Mouse (Mus musculus) forebrain, embryonic 14.5 days (tissue): Measurements from ENCODE around the gene Abca7. TPM values are rescaled to one million over a fixed set of nuclear protein-coding genes. Genes with fewer than 3 reads are reported as not detected.

ENCODE experiments used
- ATAC-seq: fragments of 200-750 bp; cut with Nextera tagmentation; 2 replicates; pipeline ENCODE4 v1.8.0; 2017; ENCODE audit warnings: mild to moderate bottlenecking, moderate library complexity
- DNase-seq: peaks from one replicate; pipeline ENCODE4 v3.0.0-alpha.2; 2015; ENCODE audit warnings: low spot score
- H3K27ac ChIP-seq: fragments of 300-500 bp; sonication (generic); 2 replicates; pipeline ENCODE4 v1.5.1; 2014; ENCODE audit warnings: low read depth, mild to moderate bottlenecking, control low read depth, low read length, moderate library complexity
- H3K27me3 ChIP-seq: fragments of 300-500 bp; sonication (generic); replicated peaks from 2 replicates; pipeline ENCODE4 v1.6.1; 2014; ENCODE audit warnings: low read length, control low read depth, mixed read lengths; ENCODE audit not compliant: control insufficient read depth, insufficient read depth
- H3K36me3 ChIP-seq: fragments of 300-500 bp; sonication (generic); 2 replicates; pipeline ENCODE4 v1.6.1; 2014; ENCODE audit warnings: low read length, control low read depth; ENCODE audit not compliant: control insufficient read depth, insufficient read depth
- H3K4me1 ChIP-seq: fragments of 300-500 bp; sonication (generic); 2 replicates; pipeline ENCODE4 v1.6.1; 2014; ENCODE audit warnings: antibody characterized with exemption, low read length, control low read depth; ENCODE audit not compliant: control insufficient read depth, insufficient read depth
- H3K4me2 ChIP-seq: fragments of 300-500 bp; sonication (generic); 2 replicates; pipeline ENCODE4 v1.6.1; 2014; ENCODE audit warnings: mild to moderate bottlenecking, control low read depth, low read length
- H3K4me3 ChIP-seq: fragments of 300-500 bp; sonication (generic); 2 replicates; pipeline ENCODE4 v1.5.1; 2014; ENCODE audit warnings: low read depth, low read length, control low read depth
- H3K9ac ChIP-seq: fragments of 300-500 bp; sonication (generic); 2 replicates; pipeline ENCODE4 v1.6.1; 2014; ENCODE audit warnings: mild to moderate bottlenecking, low read length, control low read depth, moderate library complexity
- H3K9me3 ChIP-seq: fragments of 300-500 bp; sonication (generic); replicated peaks from 2 replicates; pipeline ENCODE4 v1.6.1; 2016; ENCODE audit warnings: low read length, control low read depth, mixed read lengths; ENCODE audit not compliant: control insufficient read depth
- WGBS: fragments of 180-500 bp; shearing (Covaris S2); extraction: QIAGEN DNeasy Blood & Tissue Kit; methylation state at CpG from one replicate; pipeline ENCODE4 v1.1.7; 2014; 5-methylcytosine and 5-hydroxymethylcytosine counted together
- polyA plus RNA-seq: library from polyadenylated mRNA; unstranded; fragments of >200 nt; fragmentation: Nextera tagmentation; extraction: Ambion mirVana; gene quantifications from 2 replicates; pipeline ENCODE4 v1.2.1, GENCODE M21; 2014

Abca7 gene
- polyA plus RNA-seq, 1 experiment from 2014 or later = 2.1 TPM

- H3K4me3 ChIP-seq = no peak overlapping the region
- no peaks in the 10 kb centered on the region for H3K36me3 ChIP-seq
- WGBS = 62% methylated on average over 4 of the region's 4 CpGs
- peaks cover 6% of the 10 kb centered on the region; the same call in 1 of the 2 replicates for H3K27me3 ChIP-seq
- ATAC-seq (no peak), DNase-seq (no peak)
- H3K4me1 ChIP-seq = no peaks in the 10 kb centered on the region
- no peaks in the 10 kb centered on the region for H3K9me3 ChIP-seq
- no peak overlapping the region for H3K4me2 ChIP-seq
- no peak overlapping the region for H3K9ac ChIP-seq
- no peak overlapping the region for H3K27ac ChIP-seq
Measured at GRCm38 (mm10) chr10:80025044-80025347, 28.7 kb downstream of the Abca7 start.

GRCm38 (mm10) chr10:80025463-80025862 lies 29.2 kb downstream of the Abca7 start:
- H3K9ac ChIP-seq = no peak overlapping the region
- H3K4me3 ChIP-seq = no peak overlapping the region
- 79% methylated on average over 10 of the region's 10 CpGs for WGBS
- H3K27ac ChIP-seq = no peak overlapping the region
- H3K27me3 ChIP-seq = peaks cover 2% of the 10 kb centered on the region; the same call in 1 of the 2 replicates
- no peaks in the 10 kb centered on the region for H3K36me3 ChIP-seq
- no peaks in the 10 kb centered on the region for H3K9me3 ChIP-seq
- H3K4me2 ChIP-seq = no peak overlapping the region
- DNase-seq = no peak
- no peaks in the 10 kb centered on the region for H3K4me1 ChIP-seq
- no peak for ATAC-seq

GRCm38 (mm10) chr10:80025889-80026288 lies 29.6 kb downstream of the Abca7 start:
- no peak overlapping the region for H3K9ac ChIP-seq
- H3K27ac ChIP-seq = no peak overlapping the region
- DNase-seq (no peak), ATAC-seq (no peak)
- no peak overlapping the region for H3K4me3 ChIP-seq
- no peaks in the 10 kb centered on the region for H3K4me1 ChIP-seq
- H3K4me2 ChIP-seq = no peak overlapping the region
- 64% methylated on average over 12 of the region's 12 CpGs for WGBS
- no peaks in the 10 kb centered on the region for H3K27me3 ChIP-seq
- H3K36me3 ChIP-seq = no peaks in the 10 kb centered on the region
- no peaks in the 10 kb centered on the region for H3K9me3 ChIP-seq

- Histone ChIP-seq H3K4me3 (no peak overlapping the region), H3K4me2 (no peak overlapping the region), H3K9ac (no peak overlapping the region), H3K9me3 (no peaks in the 10 kb centered on the region), H3K27me3 (no peaks in the 10 kb centered on the region), H3K4me1 (no peaks in the 10 kb centered on the region), H3K36me3 (no peaks in the 10 kb centered on the region), H3K27ac (no peak overlapping the region)
- WGBS = 71% methylated on average over 20 of the region's 20 CpGs
- ATAC-seq = no peak
- no peak for DNase-seq
Measured at GRCm38 (mm10) chr10:80027681-80028520, 31.6 kb downstream of the Abca7 start.

DNA sequence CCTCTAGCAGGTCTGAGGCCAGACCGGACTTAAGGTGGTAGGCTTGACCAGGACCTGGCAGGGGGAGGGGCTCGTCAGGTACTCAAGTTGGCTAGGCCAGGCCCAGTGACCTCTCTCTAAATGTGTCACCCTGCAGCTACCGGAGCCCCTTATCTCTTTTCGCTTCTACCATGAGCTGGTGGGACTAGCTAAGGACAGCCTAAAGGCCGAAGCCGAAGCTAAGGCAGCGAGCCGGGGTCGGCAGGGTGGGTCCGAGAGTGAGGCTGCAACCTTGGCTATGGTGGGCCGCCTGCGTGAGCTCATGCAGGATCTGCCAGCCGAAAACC lies 32.2 kb downstream of the Abca7 start:
- Histone ChIP-seq H3K9me3 (no peaks in the 10 kb centered on the region), H3K4me3 (no peak overlapping the region), H3K4me2 (no peak overlapping the region), H3K27me3 (no peaks in the 10 kb centered on the region), H3K27ac (no peak overlapping the region), H3K36me3 (no peaks in the 10 kb centered on the region), H3K4me1 (no peaks in the 10 kb centered on the region), H3K9ac (no peak overlapping the region)
- ATAC-seq (no peak), DNase-seq (no peak)
- WGBS = 93% methylated on average over 13 of the region's 13 CpGs

- ATAC-seq = no peak
Measured at GRCm38 (mm10) chr10:80030191-80030590, 33.9 kb downstream of the Abca7 start.

DNA sequence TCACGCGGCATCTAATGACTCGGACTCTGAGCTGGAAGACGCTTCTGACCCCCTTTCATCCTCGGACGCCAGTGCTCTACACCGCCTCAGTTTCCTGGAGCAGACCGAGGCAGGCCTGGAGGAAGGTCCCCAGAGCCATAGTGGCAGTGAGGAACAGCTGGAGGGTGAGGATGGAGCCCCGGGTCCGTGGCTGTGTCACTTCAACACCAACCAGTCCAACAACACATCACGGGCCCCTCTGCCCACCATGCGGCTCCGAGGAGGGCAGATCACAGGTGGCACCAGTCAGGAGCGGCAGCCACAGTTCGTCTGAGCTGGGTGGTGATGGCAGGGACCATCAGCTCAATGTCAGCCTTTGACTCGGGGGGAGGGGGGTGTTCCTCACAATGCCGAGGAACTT lies 34.4 kb downstream of the Abca7 start:
- H3K27ac ChIP-seq = no peak overlapping the region
- DNase-seq (no peak), ATAC-seq (no peak)
- H3K9ac ChIP-seq = no peak overlapping the region
- H3K36me3 ChIP-seq = peaks cover 16% of the 10 kb centered on the region
- H3K4me1 ChIP-seq = no peaks in the 10 kb centered on the region
- no peak overlapping the region for H3K4me2 ChIP-seq
- H3K9me3 ChIP-seq = no peaks in the 10 kb centered on the region
- H3K27me3 ChIP-seq = no peaks in the 10 kb centered on the region
- 89% methylated on average over 17 of the region's 17 CpGs for WGBS
- no peak overlapping the region for H3K4me3 ChIP-seq

More at GRCm38 (mm10) chr10:80030191-80030590, 33.9 kb downstream of the Abca7 start:
- peaks cover 11% of the 10 kb centered on the region for H3K36me3 ChIP-seq
- H3K27ac ChIP-seq = no peak overlapping the region
- H3K4me3 ChIP-seq = no peak overlapping the region
- H3K4me2 ChIP-seq = no peak overlapping the region
- H3K27me3 ChIP-seq = no peaks in the 10 kb centered on the region
- 87% methylated on average over 9 of the region's 9 CpGs for WGBS
- H3K9me3 ChIP-seq = no peaks in the 10 kb centered on the region
- no peaks in the 10 kb centered on the region for H3K4me1 ChIP-seq
- DNase-seq = no peak
- H3K9ac ChIP-seq = no peak overlapping the region

DNA sequence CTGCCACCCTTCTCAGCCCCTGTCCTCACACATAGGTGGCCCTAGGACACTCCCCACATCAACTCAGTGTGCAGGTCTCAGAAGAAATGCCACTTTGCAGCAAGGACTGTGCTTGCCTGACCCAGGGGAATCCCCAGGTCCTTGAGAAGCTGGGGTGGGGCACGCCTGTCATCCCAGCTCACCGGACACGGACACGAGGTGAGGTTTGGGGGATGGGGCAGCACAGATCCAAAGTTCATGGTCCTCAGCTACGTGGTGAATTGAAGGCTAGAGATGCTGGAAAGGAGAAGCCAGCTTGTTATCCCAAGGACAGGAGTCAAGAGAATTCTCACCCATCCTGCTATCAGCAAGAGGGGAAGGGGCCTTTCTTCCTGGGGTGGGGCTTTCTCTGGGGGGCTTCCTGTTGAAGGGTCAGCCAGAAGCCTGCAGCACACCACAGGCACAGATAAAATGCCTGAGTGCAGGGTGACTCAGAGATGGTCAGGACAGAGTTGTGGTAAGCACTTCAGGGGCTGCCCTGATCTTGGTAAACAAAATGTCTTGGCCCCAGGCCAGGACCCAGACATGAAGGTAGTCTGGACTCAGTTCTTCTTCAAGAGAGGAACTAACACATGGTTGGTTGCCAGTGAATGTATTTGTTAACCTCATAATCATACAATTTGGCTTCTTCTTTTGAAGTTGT lies 36.6 kb downstream of the Abca7 start:
- 73% methylated on average over 5 of the region's 5 CpGs for WGBS
- no peaks in the 10 kb centered on the region for H3K27me3 ChIP-seq
- no peak overlapping the region for H3K4me2 ChIP-seq
- peaks cover 38% of the 10 kb centered on the region for H3K36me3 ChIP-seq
- H3K9me3 ChIP-seq = no peaks in the 10 kb centered on the region
- no peak for ATAC-seq
- DNase-seq = no peak
- no peak overlapping the region for H3K4me3 ChIP-seq
- H3K4me1 ChIP-seq = no peaks in the 10 kb centered on the region
- H3K27ac ChIP-seq = no peak overlapping the region
- no peak overlapping the region for H3K9ac ChIP-seq
